Mouse (Mus musculus) heart, adult 11 months (tissue): ENCODE results near the gene Aplp2.
"Not testable (repeated sequence)": the region's sequence is repeated elsewhere in the genome, so short reads cannot be mapped to it uniquely, and the experiment has no call there.

Experiments
- DNase-seq: peaks from one replicate; pipeline ENCODE4 v3.0.0; 2022

Gene Aplp2

GRCm38 (mm10) chr9:31177692-31178091 is 33.9 kb downstream of the Aplp2 start:
- peak; percentile 61 for DNase-seq

GRCm38 (mm10) chr9:31176379-31177130 is 35.1 kb downstream of the Aplp2 start:
- DNase-seq, result peak; percentile 99

- DNase-seq, result peak; percentile 44
Observed at GRCm38 (mm10) chr9:31175978-31176377, 35.6 kb downstream of the Aplp2 start.

- DNase-seq, result peak; percentile 88
Observed at GRCm38 (mm10) chr9:31175346-31175745, 36.3 kb downstream of the Aplp2 start.

GRCm38 (mm10) chr9:31168356-31169093 is 43.1 kb downstream of the Aplp2 start:
- peak; percentile 92 for DNase-seq

GRCm38 (mm10) chr9:31167305-31167704 is 44.3 kb downstream of the Aplp2 start:
- no peak for DNase-seq

- DNase-seq, result not testable (repeated sequence)
Observed at GRCm38 (mm10) chr9:31165505-31165904, 46.1 kb downstream of the Aplp2 start.

- DNase-seq, result peak; percentile 89
Observed at GRCm38 (mm10) chr9:31163327-31163726, 48.3 kb downstream of the Aplp2 start.

- DNase-seq, result no peak
Observed at GRCm38 (mm10) chr9:31162911-31163310, 48.7 kb downstream of the Aplp2 start.

- no peak for DNase-seq
Observed at GRCm38 (mm10) chr9:31159910-31160309, 51.7 kb downstream of the Aplp2 start.

- no peak for DNase-seq
Observed at GRCm38 (mm10) chr9:31156594-31156993, 55.0 kb downstream of the Aplp2 start.

- no peak for DNase-seq
Observed at GRCm38 (mm10) chr9:31151050-31151449, 60.6 kb downstream of the Aplp2 start.

- DNase-seq, result no peak
Observed at GRCm38 (mm10) chr9:31148135-31148534, 63.5 kb downstream of the Aplp2 start.

- no peak for DNase-seq
Observed at GRCm38 (mm10) chr9:31145272-31145925, 66.2 kb downstream of the Aplp2 start.

- no peak for DNase-seq
Observed at GRCm38 (mm10) chr9:31142924-31143323, 68.7 kb downstream of the Aplp2 start.

GRCm38 (mm10) chr9:31133131-31133530 is 78.5 kb downstream of the Aplp2 start:
- DNase-seq, result no peak

- peak; percentile 90 for DNase-seq
Observed at GRCm38 (mm10) chr9:31131205-31131968, 80.2 kb downstream of the Aplp2 start, which contains the start of gene St14. Gene St14, minus strand, starts transcription at chr9:31131853.

- peak; percentile 86 for DNase-seq
Observed at GRCm38 (mm10) chr9:31130357-31131204, 81.0 kb downstream of the Aplp2 start.

- DNase-seq, result peak; percentile 88
Observed at GRCm38 (mm10) chr9:31129956-31130355, 81.7 kb downstream of the Aplp2 start.

GRCm38 (mm10) chr9:31127876-31128465 is 83.6 kb downstream of the Aplp2 start:
- no peak for DNase-seq

GRCm38 (mm10) chr9:31126079-31126478 is 85.5 kb downstream of the Aplp2 start:
- DNase-seq, result no peak
